17 mouse cellular contexts compared by ENCODE assay signal in the genomic region with DNA sequence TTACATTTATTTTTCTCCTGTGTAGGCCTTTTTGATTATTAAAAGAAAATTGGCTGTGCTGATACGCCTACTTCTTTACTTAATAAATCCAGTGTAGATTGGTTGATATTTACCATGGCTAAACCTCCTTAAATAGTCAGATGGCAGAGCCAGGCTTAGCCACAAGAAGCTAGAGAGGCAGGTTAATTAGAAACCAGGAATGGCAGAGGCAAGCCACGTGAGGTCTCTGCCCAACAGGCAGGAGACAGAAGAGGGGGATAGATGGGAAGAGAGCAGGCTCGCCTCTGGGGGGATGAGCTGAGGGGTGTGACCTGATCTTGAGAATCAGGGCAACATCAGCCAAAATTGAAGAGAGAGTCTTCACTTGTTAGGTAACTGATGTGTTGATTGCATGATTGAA. TPM values are rescaled to one million over a fixed set of nuclear protein-coding genes. Genes with fewer than 3 reads are reported as not detected.
"Had no signal": no experiment of that assay in that cellular context is flagged by ENCODE, and none has a peak within 500 bp of the region (broad histone marks: within the 10 kb centered on the region; RNA-seq: fewer than 3 reads in every experiment).

No protein-coding gene starts in this region.

- H3K9me3 ChIP-seq: midbrain, embryonic 10.5 days; midbrain, embryonic 12.5 days; neural tube, embryonic 13.5 days; neural tube, embryonic 15.5 days; stomach, embryonic 15.5 days had no signal

- H3K27ac ChIP-seq: midbrain, embryonic 10.5 days; midbrain, embryonic 12.5 days; neural tube, embryonic 13.5 days; neural tube, embryonic 15.5 days; stomach, embryonic 15.5 days; stomach, postnatal 0 days had no signal

- H3K27me3 ChIP-seq: midbrain, embryonic 12.5 days; neural tube, embryonic 13.5 days; neural tube, embryonic 15.5 days; stomach, embryonic 15.5 days had no signal

- H3K4me3 ChIP-seq: midbrain, embryonic 10.5 days; midbrain, embryonic 12.5 days; neural tube, embryonic 13.5 days; neural tube, embryonic 15.5 days; stomach, embryonic 15.5 days had no signal

- DNase-seq: lung, adult 18-20 months; lung, embryonic 14.5 days; lung, postnatal 10 days; lung, postnatal 4 days; midbrain, embryonic 14.5 days; right cerebral cortex, postnatal 14 days; thymus, adult 2 months; thymus, postnatal 25 days; thymus, postnatal 4 days had no signal

- H3K9ac ChIP-seq: lung, embryonic 14.5 days; midbrain, embryonic 12.5 days; neural tube, embryonic 13.5 days; neural tube, embryonic 15.5 days; stomach, embryonic 15.5 days had no signal

- H3K4me2 ChIP-seq: lung, embryonic 14.5 days; midbrain, embryonic 12.5 days; neural tube, embryonic 13.5 days; neural tube, embryonic 15.5 days; stomach, embryonic 15.5 days had no signal

- H3K36me3 ChIP-seq: midbrain, embryonic 10.5 days; midbrain, embryonic 12.5 days; neural tube, embryonic 13.5 days; neural tube, embryonic 15.5 days; stomach, embryonic 15.5 days had no signal

- ATAC-seq: midbrain, embryonic 16.5 days had no signal

RNA-seq across cellular contexts. Expression of a gene that starts 30.5 kb away (rescaled TPM):
- polyA plus RNA-seq: myocyte had no signal
